Mouse (Mus musculus): ENCODE results near the gene Elob. TPM values are rescaled to one million over a fixed set of nuclear protein-coding genes. Genes with fewer than 3 reads are reported as not detected.

The Elob gene
- polyA plus RNA-seq, 1 experiment from 2014 or later: 1,105 TPM

- Histone ChIP-seq H3K27ac (ENCODE audit: low read depth) (no peak overlapping the region), H3K36me3 (ENCODE audit: control insufficient read depth, insufficient read depth, low read length) (0 out of 2 replicates have a peak, but pooled peaks cover under 1% of the 10 kb centered on the region), H3K27me3 (replicated peaks; ENCODE audit: control insufficient read depth, insufficient read depth, low read length) (no peaks in the 10 kb centered on the region), H3K4me3 (ENCODE audit: low read depth, low read length) (no peak overlapping the region), H3K9me3 (ENCODE audit: control insufficient read depth, low read length) (no peaks in the 10 kb centered on the region), H3K4me2 (ENCODE audit: low read length) (no peak overlapping the region), H3K4me1 (replicated peaks; ENCODE audit: control insufficient read depth, insufficient read depth, low read length) (peaks cover 16% of the 10 kb centered on the region), H3K9ac (ENCODE audit: low read length) (no peak overlapping the region)
- 95% methylated on average over 10 of the region's 10 CpGs for WGBS
- DNase-seq (ENCODE audit: low spot score): no peak
- no peak for ATAC-seq (replicated peaks; ENCODE audit: low FRiP score, low TSS enrichment, low read depth)
These were observed 27.3 kb downstream of the Elob start for GRCm38 (mm10) chr17:23801627-23802026.

DNA sequence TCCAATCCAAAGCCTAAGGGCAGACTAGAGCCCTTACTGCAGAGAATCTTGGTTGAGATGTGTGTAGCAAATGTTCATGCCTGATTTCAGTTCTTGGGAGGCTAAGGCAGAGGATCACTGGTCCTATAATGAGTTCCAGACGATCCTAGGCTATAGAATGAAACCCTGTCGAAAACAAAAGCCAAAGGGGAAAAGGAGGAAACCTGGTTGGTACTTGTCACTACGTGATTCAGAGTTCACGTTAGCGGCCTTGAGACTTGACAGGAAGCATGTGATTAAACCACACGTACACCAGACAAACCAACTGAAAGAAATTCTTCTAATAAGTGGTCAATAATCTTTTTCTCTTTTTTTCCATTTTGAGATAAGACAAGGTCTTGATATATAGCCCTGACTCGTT is 31.6 kb downstream of the Elob start:
- Histone ChIP-seq H3K4me1 (replicated peaks; ENCODE audit: control insufficient read depth, insufficient read depth, low read length) (no peaks in the 10 kb centered on the region), H3K27ac (ENCODE audit: low read depth) (no peak overlapping the region), H3K9ac (ENCODE audit: low read length) (no peak overlapping the region), H3K4me2 (ENCODE audit: low read length) (no peak overlapping the region), H3K4me3 (ENCODE audit: low read depth, low read length) (no peak overlapping the region), H3K27me3 (replicated peaks; ENCODE audit: control insufficient read depth, insufficient read depth, low read length) (no peaks in the 10 kb centered on the region), H3K36me3 (ENCODE audit: control insufficient read depth, insufficient read depth, low read length) (no peaks in the 10 kb centered on the region), H3K9me3 (ENCODE audit: control insufficient read depth, low read length) (no peaks in the 10 kb centered on the region)
- WGBS: 80% methylated on average over 7 of the region's 7 CpGs
- DNase-seq (ENCODE audit: low spot score) (no peak), ATAC-seq (replicated peaks; ENCODE audit: low FRiP score, low TSS enrichment, low read depth) (no peak)

DNA sequence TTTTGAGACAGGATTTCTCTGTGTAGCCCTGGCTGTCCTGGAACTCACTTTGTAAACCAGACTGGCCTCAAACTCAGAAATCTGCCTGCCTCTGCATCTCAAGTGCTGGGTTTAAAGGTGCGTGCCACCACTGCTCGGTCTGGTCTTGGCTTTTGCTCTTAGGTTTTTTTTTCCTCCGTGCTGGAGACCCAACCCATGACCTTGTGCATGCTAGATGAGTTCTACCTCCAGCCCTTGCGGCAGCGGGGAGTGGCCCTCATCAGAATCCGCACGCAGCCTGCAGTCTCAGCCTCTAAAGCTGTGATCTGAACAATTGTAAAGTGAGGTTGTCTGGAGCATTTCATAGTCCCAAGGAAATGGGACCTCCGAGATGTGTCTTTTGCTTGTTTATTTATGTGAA is 33.6 kb downstream of the Elob start:
- peaks cover 5% of the 10 kb centered on the region for H3K4me1 ChIP-seq (replicated peaks; ENCODE audit: control insufficient read depth, insufficient read depth, low read length)
- ATAC-seq (replicated peaks; ENCODE audit: low FRiP score, low TSS enrichment, low read depth): no peak
- DNase-seq (ENCODE audit: low spot score): no peak
- no peaks in the 10 kb centered on the region for H3K27me3 ChIP-seq (replicated peaks; ENCODE audit: control insufficient read depth, insufficient read depth, low read length)
- no peaks in the 10 kb centered on the region for H3K9me3 ChIP-seq (ENCODE audit: control insufficient read depth, low read length)
- H3K4me3 ChIP-seq (ENCODE audit: low read depth, low read length): no peak overlapping the region
- H3K36me3 ChIP-seq (ENCODE audit: control insufficient read depth, insufficient read depth, low read length): no peaks in the 10 kb centered on the region
- no peak overlapping the region for H3K4me2 ChIP-seq (ENCODE audit: low read length)
- no peak overlapping the region for H3K9ac ChIP-seq (ENCODE audit: low read length)
- WGBS: 94% methylated on average over 8 of the region's 8 CpGs
- H3K27ac ChIP-seq (ENCODE audit: low read depth): no peak overlapping the region

GRCm38 (mm10) chr17:23791079-23791357 is 37.9 kb downstream of the Elob start:
- no peaks in the 10 kb centered on the region for H3K9me3 ChIP-seq (ENCODE audit: control insufficient read depth, low read length)
- peak overlapping the region; percentile 83 for H3K4me2 ChIP-seq (ENCODE audit: low read length)
- peaks cover 11% of the 10 kb centered on the region for H3K4me1 ChIP-seq (replicated peaks; ENCODE audit: control insufficient read depth, insufficient read depth, low read length)
- H3K27ac ChIP-seq (ENCODE audit: low read depth): no peak overlapping the region
- H3K27me3 ChIP-seq (replicated peaks; ENCODE audit: control insufficient read depth, insufficient read depth, low read length): no peaks in the 10 kb centered on the region
- no peak for DNase-seq (ENCODE audit: low spot score)
- peak; percentile 16; the same call in 1 of the 2 replicates for ATAC-seq (replicated peaks; ENCODE audit: low FRiP score, low TSS enrichment, low read depth)
- no peaks in the 10 kb centered on the region for H3K36me3 ChIP-seq (ENCODE audit: control insufficient read depth, insufficient read depth, low read length)
- whole genome bisulfite sequencing: 60% methylated on average over 2 of the region's 2 CpGs
- H3K4me3 ChIP-seq (ENCODE audit: low read depth, low read length): no peak overlapping the region
- no peak overlapping the region; the same call in 1 of the 2 replicates for H3K9ac ChIP-seq (ENCODE audit: low read length)

- Histone ChIP-seq H3K9me3 (ENCODE audit: control insufficient read depth, low read length) (no peaks in the 10 kb centered on the region), H3K9ac (ENCODE audit: low read length) (peak within 1 kb of the TSS; percentile 67), H3K4me3 (ENCODE audit: low read depth, low read length) (peak within 1 kb of the TSS; percentile 48), H3K27me3 (replicated peaks; ENCODE audit: control insufficient read depth, insufficient read depth, low read length) (no peaks in the 10 kb centered on the region), H3K4me2 (ENCODE audit: low read length) (peak within 1 kb of the TSS; percentile 83), H3K4me1 (replicated peaks; ENCODE audit: control insufficient read depth, insufficient read depth, low read length) (peaks cover 11% of the 10 kb centered on the region), H3K27ac (ENCODE audit: low read depth) (peak within 1 kb of the TSS; percentile 86), H3K36me3 (ENCODE audit: control insufficient read depth, insufficient read depth, low read length) (no peaks in the 10 kb centered on the region)
- 2% methylated on average over 29 of the region's 29 CpGs for WGBS
- ATAC-seq (replicated peaks; ENCODE audit: low FRiP score, low TSS enrichment, low read depth) (0 out of 2 replicates have a peak, but pooled peaks have one; percentile 14), DNase-seq (ENCODE audit: low spot score) (peak; percentile 83)
These were observed 38.5 kb downstream of the Elob start, which contains the start of gene Srrm2 for GRCm38 (mm10) chr17:23790269-23791078. Srrm2 (plus strand) TSS chr17:23790532.

DNA sequence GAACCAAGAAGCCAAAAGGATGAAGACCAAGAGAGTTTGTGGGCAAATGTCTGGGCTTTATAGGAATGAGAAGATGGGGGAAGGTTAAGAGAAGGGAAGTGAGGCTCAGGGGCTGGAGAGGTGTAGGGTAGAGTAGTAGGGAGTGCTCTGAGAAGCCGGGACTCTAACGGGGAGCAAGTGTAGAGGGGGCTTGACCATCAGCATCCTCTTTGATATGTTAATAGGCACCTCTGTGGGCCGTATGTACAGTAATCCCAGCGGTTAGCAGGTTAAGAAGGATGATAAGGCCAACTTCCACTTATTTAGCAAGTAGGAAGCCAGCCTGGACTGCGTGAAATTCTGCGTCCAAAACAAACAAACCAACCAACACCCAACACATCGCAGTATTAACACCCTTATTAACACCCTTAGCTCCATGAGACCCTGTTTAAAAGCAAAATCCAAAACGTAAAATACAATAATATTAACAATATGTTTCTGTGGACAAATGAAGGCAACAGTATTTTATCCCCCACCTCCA is 39.1 kb downstream of the Elob start:
- no peaks in the 10 kb centered on the region for H3K36me3 ChIP-seq (ENCODE audit: control insufficient read depth, insufficient read depth, low read length)
- peaks cover 11% of the 10 kb centered on the region for H3K4me1 ChIP-seq (replicated peaks; ENCODE audit: control insufficient read depth, insufficient read depth, low read length)
- H3K27ac ChIP-seq (ENCODE audit: low read depth): no peak overlapping the region
- H3K4me2 ChIP-seq (ENCODE audit: low read length): peak overlapping the region; percentile 83
- peak overlapping the region; percentile 48 for H3K4me3 ChIP-seq (ENCODE audit: low read depth, low read length)
- ATAC-seq (replicated peaks; ENCODE audit: low FRiP score, low TSS enrichment, low read depth): no peak
- WGBS: 32% methylated on average over 8 of the region's 8 CpGs
- H3K9me3 ChIP-seq (ENCODE audit: control insufficient read depth, low read length): no peaks in the 10 kb centered on the region
- peak overlapping the region; percentile 67; the same call in 1 of the 2 replicates for H3K9ac ChIP-seq (ENCODE audit: low read length)
- DNase-seq (ENCODE audit: low spot score): no peak
- H3K27me3 ChIP-seq (replicated peaks; ENCODE audit: control insufficient read depth, insufficient read depth, low read length): no peaks in the 10 kb centered on the region

- Histone ChIP-seq H3K36me3 (ENCODE audit: control insufficient read depth, insufficient read depth, low read length) (no peaks in the 10 kb centered on the region), H3K27ac (ENCODE audit: low read depth) (no peak overlapping the region), H3K9ac (ENCODE audit: low read length) (no peak overlapping the region), H3K4me3 (ENCODE audit: low read depth, low read length) (no peak overlapping the region), H3K4me1 (replicated peaks; ENCODE audit: control insufficient read depth, insufficient read depth, low read length) (peaks cover 11% of the 10 kb centered on the region), H3K4me2 (ENCODE audit: low read length) (no peak overlapping the region), H3K9me3 (ENCODE audit: control insufficient read depth, low read length) (no peaks in the 10 kb centered on the region), H3K27me3 (replicated peaks; ENCODE audit: control insufficient read depth, insufficient read depth, low read length) (no peaks in the 10 kb centered on the region)
- DNase-seq (ENCODE audit: low spot score) (no peak), ATAC-seq (replicated peaks; ENCODE audit: low FRiP score, low TSS enrichment, low read depth) (no peak)
- 88% methylated on average over 4 of the region's 4 CpGs for WGBS
These were observed 40.0 kb downstream of the Elob start for GRCm38 (mm10) chr17:23788973-23789372.

GRCm38 (mm10) chr17:23786510-23786931 is 42.4 kb downstream of the Elob start:
- H3K9ac ChIP-seq (ENCODE audit: low read length): no peak overlapping the region; the same call in 1 of the 2 replicates
- no peaks in the 10 kb centered on the region for H3K27me3 ChIP-seq (replicated peaks; ENCODE audit: control insufficient read depth, insufficient read depth, low read length)
- ATAC-seq (replicated peaks; ENCODE audit: low FRiP score, low TSS enrichment, low read depth) (no peak; the same call in 1 of the 2 replicates), DNase-seq (ENCODE audit: low spot score) (no peak)
- H3K9me3 ChIP-seq (ENCODE audit: control insufficient read depth, low read length): no peaks in the 10 kb centered on the region
- H3K36me3 ChIP-seq (ENCODE audit: control insufficient read depth, insufficient read depth, low read length): no peaks in the 10 kb centered on the region
- H3K4me1 ChIP-seq (replicated peaks; ENCODE audit: control insufficient read depth, insufficient read depth, low read length): peaks cover 11% of the 10 kb centered on the region
- H3K4me3 ChIP-seq (ENCODE audit: low read depth, low read length): peak overlapping the region; percentile 60
- peak overlapping the region; percentile 89 for H3K4me2 ChIP-seq (ENCODE audit: low read length)
- no peak overlapping the region for H3K27ac ChIP-seq (ENCODE audit: low read depth)
- WGBS: 15% methylated on average over 13 of the region's 13 CpGs

Measured in intestine, embryonic 14.5 days (tissue).